Mouse (Mus musculus) left cerebral cortex, postnatal 10 days (tissue): ENCODE data around the gene Sept11. TPM values are rescaled to one million over a fixed set of nuclear protein-coding genes. Genes with fewer than 3 reads are reported as not detected.

Experiments used
- DNase-seq, 2 experiments: peaks; one replicate each; pipeline ENCODE4 v3.0.0; 2021 to 2022; ENCODE audit warnings: low spot score in 2 of 2, mixed read lengths in 1 of 2; ENCODE audit errors: extremely low spot score in 1 of 2
- intact Hi-C: fragments of 180-260 bp; cut with DNase I; formaldehyde crosslinking; loops from one replicate; pipeline ENCODE4 v1.15.1; 2025
- total RNA-seq, 2 experiments: library from RNA; stranded (reverse); gene quantifications; 2 replicates each; pipeline ENCODE4 v1.2.3; 2021

Gene Sept11
- total RNA-seq, 2 experiments from 2014 or later: 198 to 200 TPM

- intact Hi-C loops: no loop called here
- DNase-seq: no peak
Observed at GRCm38 (mm10) chr5:93117648-93118047, 24.4 kb downstream of the Sept11 start.

GRCm38 (mm10) chr5:93121660-93122059, 28.4 kb downstream of the Sept11 start:
- intact Hi-C loops: no loop called here

GRCm38 (mm10) chr5:93124031-93124826, 31.0 kb downstream of the Sept11 start:
- no peak for DNase-seq
- intact Hi-C loops: no loop called here

More at GRCm38 (mm10) chr5:93121660-93122059, 28.4 kb downstream of the Sept11 start:
- no peak for DNase-seq

GRCm38 (mm10) chr5:93125325-93125724, 32.1 kb downstream of the Sept11 start:
- intact Hi-C loops: no loop called here
- DNase-seq: no peak

- DNase-seq: no peak
- intact Hi-C loops: no loop called here
Observed at GRCm38 (mm10) chr5:93126222-93126929, 33.1 kb downstream of the Sept11 start.

GRCm38 (mm10) chr5:93126930-93127562, 33.8 kb downstream of the Sept11 start:
- DNase-seq: no peak
- intact Hi-C loops: no loop called here

GRCm38 (mm10) chr5:93127722-93128121, 34.5 kb downstream of the Sept11 start:
- peak in 1 of 2 experiments; percentile 61 for DNase-seq
- intact Hi-C loops: no loop called here

- intact Hi-C loops: no loop called here
- DNase-seq: no peak
Observed at GRCm38 (mm10) chr5:93128765-93129164, 35.5 kb downstream of the Sept11 start.

GRCm38 (mm10) chr5:93129953-93130352, 36.7 kb downstream of the Sept11 start:
- DNase-seq: no peak
- intact Hi-C loops: loop anchor here (5.0 kb wide), 1 partner anchor 38 kb away; the partner anchor contains the start of gene Sept11

- intact Hi-C loops: loop anchor here (5.0 kb wide), 1 partner anchor 39 kb away; the partner anchor contains the start of gene Sept11
- no peak for DNase-seq
Observed at GRCm38 (mm10) chr5:93131401-93131800, 38.2 kb downstream of the Sept11 start.

GRCm38 (mm10) chr5:93133445-93134244, 40.4 kb downstream of the Sept11 start:
- intact Hi-C loops: loop anchor here (5.0 kb wide), 1 partner anchor 41 kb away; the partner anchor contains the start of gene Sept11
- no peak for DNase-seq

GRCm38 (mm10) chr5:93135368-93136107, 42.3 kb downstream of the Sept11 start:
- DNase-seq: no peak
- intact Hi-C loops: no loop called here

- intact Hi-C loops: no loop called here
- DNase-seq: peak in 1 of 2 experiments; percentile 63
Observed at GRCm38 (mm10) chr5:93136956-93137586, 43.8 kb downstream of the Sept11 start.

GRCm38 (mm10) chr5:93139350-93139749, 46.1 kb downstream of the Sept11 start:
- DNase-seq: no peak
- intact Hi-C loops: no loop called here

- intact Hi-C loops: no loop called here
- no peak for DNase-seq
Observed at GRCm38 (mm10) chr5:93140747-93141146, 47.5 kb downstream of the Sept11 start.

GRCm38 (mm10) chr5:93143360-93144091, 50.3 kb downstream of the Sept11 start:
- DNase-seq: no peak
- intact Hi-C loops: no loop called here

GRCm38 (mm10) chr5:93144874-93145273, 51.6 kb downstream of the Sept11 start:
- intact Hi-C loops: no loop called here
- no peak for DNase-seq
